Mouse (Mus musculus): ENCODE results near the gene Gm9508.

The Gm9508 gene

DNA sequence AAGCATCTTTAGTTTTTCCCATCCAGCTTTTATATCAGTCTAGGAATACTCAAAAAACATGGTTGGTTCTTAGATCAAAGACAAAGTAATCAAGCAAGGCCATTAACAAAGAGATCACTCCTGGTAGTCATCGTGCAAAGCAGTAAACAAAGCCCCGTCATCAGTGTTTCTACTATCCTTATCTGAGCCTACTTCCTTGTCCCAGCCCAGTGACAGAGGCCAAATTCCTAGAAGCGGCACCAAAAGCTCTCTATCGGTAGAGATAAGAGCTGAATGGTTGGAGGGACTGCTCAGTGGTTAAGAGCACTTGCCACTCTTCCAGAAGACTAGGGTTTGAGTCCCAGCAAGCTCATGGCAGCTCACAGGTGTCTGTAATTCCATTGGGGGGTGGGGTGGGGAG, 25.5 kb downstream of the Gm9508 start:
- DNase-seq (ENCODE audit: low read depth in 2 of 2, low spot score in 2 of 2): no peak

DNA sequence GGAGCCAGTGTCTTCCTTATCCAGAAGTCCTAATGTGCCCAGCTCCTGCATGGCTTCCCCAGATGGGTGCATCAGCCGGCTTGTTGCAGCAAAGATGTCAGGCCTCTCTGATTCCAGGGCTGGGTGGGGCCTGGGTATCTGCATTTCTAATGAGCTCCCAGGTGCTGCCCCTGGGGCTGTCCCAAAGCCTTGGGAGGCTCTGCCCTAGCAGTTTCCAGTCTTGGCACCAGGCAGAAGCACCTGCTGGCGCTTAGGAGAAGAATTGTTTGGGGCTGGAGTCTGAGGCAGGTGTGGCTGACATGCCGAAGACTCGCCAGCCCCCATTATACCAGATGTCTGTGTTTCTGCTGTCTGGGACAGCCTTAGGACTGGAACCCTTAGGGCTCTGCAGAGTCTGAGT, 26.3 kb downstream of the Gm9508 start:
- DNase-seq (ENCODE audit: low read depth in 2 of 2, low spot score in 2 of 2): no peak

DNA sequence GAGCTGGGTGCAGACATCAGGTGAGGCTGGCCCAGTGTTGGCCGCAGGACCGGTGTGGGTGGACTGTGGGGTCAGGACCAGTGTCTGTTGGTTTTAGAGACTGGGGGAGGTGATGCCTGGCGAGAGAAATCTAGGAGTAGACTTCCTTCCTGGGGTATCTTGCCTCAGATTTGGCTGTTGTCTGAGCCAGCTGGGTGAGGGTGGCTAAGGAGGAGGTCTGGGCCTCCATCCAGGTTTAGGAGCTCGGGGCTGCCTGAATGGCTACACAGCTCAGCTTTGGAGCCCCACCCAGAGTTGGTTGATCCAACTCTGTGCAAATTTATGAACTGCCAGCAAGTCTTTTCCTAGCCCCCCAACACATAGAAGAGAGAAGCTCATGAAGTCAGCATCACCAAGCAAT, 29.6 kb downstream of the Gm9508 start:
- no peak for DNase-seq (ENCODE audit: low read depth in 2 of 2, low spot score in 2 of 2)

DNA sequence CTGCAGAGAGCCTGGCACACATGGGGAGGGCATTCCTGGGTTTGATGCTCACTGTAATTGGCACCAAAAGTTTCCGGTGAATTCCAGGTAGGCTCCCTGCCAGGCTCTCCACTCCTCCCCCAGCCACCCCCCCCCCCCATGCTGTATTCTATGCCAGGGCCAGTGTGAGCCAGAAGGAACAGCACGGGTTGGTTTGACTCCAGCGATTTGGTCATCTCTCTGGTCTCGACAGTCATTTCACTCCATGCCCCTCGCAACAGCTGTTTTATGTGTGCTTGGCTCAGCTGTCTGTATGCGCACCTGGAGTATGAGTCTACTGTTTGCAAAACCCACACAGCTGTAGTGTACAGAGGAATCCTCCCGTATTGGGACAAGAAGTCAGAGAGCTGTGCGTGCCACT, 30.7 kb downstream of the Gm9508 start:
- DNase-seq (ENCODE audit: low read depth in 2 of 2, low spot score in 2 of 2): no peak

DNA sequence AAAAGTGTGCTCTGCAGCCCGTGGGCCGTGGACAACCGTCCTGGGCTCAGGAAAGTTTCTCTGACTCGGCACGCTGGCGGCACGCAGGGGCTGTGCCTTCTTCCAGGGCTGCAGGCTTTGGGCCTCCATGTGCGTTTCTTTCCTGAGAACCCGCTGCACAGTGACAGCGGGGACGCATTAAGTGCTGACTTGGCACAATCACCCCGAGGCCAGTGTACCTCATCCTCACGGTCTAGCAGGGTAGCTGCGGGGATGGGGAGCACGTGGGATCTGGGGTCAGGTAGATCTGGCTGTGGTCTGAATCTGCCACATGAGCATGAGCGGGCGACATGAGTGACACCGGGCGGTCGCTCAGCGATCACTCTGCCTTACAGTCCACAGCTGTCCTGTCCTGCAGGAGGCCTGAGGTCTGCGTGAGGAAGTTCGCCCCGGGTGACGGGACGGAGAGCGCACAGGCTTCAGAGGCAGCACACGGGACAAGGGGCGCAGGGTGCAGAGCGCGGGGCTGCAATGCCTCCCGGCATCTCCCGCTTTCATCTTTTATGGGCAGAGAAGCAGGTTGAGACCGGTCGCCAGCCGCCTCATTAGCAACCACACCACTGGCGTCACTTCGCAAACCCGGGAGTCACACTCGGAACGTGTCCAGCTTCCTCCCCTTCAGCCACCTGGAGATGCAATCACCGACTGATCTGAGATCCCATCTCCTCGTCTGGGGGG, 32.9 kb downstream of the Gm9508 start:
- no peak for DNase-seq (ENCODE audit: low read depth in 2 of 2, low spot score in 2 of 2)

DNA sequence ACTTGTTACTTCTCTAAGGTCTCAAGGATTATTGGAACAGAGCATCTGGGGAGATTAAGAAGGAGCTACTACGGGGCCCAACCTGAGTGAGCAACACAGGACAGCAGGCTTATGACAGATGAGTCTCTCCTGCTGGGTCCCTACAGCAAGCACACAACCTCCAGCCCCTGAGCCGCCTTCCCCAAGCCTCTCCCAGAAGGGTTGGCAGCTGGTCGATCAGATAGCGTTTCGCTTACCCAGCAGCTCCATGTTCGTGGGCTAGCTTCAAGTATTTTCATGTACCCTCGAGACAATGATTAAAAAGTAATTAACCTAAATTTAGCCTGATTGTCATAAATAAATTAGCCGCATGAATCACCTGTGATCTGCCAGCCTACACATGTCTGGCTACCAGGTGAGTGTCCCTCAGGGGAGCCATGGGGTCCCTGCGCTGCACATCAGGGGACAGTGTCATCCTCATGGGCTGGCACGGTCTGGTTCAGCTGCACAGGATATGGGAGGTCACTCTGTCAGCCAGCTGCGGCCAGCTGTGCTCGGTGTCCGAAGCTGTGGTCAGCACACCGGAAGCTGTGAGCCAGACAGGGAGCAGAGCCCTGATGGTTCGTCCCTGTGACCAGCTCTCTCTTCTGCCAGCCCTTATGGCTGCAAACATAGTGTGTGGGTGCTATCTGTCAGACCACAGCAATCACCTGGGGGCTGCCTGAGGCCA, 38.6 kb downstream of the Gm9508 start:
- DNase-seq (ENCODE audit: low read depth in 2 of 2, low spot score in 2 of 2): no peak

DNA sequence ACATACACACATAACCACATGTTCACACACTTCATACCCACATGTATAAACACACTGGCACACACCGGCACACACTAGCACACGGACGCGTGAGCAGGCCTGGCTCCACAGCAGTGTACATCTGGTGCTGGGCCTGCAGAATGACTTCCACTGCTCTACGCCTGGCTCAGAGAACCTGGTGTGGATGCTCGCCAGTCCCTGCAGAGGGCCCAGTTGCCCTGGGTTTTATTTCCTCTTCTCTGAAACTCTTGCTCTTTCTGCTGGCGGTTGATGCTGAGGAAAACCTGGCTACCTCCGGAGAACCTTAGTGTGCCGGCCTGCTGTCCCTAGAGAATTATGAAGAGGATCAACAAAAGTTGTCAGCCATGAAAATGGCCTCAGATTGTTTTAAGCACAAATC, 45.0 kb downstream of the Gm9508 start:
- DNase-seq (ENCODE audit: low read depth in 2 of 2, low spot score in 2 of 2): no peak

DNA sequence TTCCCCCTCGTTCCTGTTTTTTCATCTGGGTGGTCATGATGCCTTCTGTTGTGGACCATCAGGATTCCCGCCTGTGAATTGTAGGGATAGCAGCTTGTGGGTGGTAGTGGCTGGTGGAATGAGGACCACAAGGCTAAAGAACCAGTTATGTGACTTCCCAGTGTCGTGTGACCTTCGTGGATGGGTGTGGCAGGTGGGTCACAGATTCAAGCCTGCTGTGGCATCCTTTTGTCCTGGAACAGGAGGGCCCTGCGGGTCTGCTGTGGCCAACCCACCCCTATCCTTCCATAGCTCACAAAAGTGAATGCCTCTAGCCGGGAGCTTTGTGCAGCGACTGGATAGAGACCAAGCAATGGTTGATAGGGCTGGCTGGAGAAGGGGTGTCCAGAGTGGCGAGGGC, 49.1 kb downstream of the Gm9508 start:
- no peak for DNase-seq (ENCODE audit: low read depth in 2 of 2, low spot score in 2 of 2)

DNA sequence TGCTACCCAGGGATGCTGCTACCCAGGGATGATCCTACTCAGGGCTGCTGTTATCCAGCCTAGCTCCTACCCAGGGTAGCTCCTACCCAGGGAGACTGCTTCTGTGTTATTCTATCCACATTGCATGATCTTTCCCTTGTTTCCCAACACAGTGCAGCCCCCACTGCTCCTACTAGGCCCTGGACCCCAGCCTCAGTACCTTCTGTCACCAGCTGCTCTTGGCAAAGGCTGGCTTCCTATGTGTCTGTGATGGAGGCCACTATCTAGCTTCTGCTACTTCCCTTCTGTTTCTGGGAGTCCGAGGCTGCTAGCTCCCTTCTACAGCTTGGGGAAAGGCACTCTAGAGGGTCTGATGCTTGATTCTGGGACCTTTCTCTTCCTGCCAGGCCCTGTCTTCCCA, 49.6 kb downstream of the Gm9508 start:
- no peak for DNase-seq (ENCODE audit: low read depth in 2 of 2, low spot score in 2 of 2)

Measured in CD8-positive naive resting alpha-beta T cell, adult 2 months (primary cell).